Mouse (Mus musculus) stomach, postnatal 0 days (tissue): ENCODE measurements around the gene Slc25a4.
A peak's percentile ranks its signal among the peaks of the same experiment; 100 is the strongest.

Experiments used
- CTCF ChIP-seq: IDR thresholded peaks from 2 replicates; pipeline ENCODE4 v1.5.1; 2016; ENCODE audit warnings: antibody characterized with exemption, low read depth, mild to moderate bottlenecking, moderate library complexity
- EP300 ChIP-seq: optimal IDR thresholded peaks from 2 replicates; pipeline ENCODE3; 2016; ENCODE audit warnings: antibody characterized with exemption

DNA sequence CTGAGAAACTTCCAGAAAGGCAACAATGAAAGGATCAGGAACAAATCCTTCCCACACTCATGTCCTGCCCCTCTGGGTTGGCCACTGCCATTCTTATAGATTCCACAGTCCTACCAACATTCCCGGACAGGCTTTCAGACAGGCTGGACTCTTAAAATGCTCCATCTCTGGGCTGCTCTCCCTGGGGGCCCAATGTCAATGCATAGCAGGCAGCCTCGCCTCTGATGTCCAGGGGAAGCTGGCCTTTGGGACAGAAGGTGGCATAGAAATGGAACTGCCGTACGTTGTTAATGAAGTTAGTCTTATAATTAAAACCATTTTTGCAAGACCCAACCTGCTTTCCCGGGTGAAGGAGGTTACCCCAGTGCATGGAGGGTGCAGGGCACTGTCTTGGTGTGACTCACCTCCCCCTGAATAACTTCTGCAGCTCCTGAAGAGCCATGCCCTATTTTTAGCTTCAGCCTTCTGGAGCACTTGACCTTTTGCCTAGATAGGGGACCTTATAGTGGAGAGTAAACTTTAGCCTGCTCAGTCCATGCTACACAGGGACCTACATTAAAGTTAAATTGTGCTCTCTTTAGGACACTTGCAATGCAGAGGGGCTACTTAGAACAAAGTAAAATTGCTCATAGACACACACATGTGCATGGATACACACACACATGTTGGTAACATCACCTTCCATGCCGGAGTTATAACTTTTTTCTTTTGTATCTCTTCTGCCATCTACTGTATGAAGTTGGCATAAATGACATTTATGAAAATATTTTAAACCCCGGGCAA lies 25.5 kb upstream of the Slc25a4 start:
- TF ChIP-seq CTCF (peak; percentile 63), EP300 (no peak)
